Mouse (Mus musculus): ENCODE measurements at regions not wholly inside any gene's neighbourhood (a gene's known extent, or its start where the extent isn't known, plus 50 kb on each side); places are given as distances from the start of the nearest gene placed in this dataset.

DNA sequence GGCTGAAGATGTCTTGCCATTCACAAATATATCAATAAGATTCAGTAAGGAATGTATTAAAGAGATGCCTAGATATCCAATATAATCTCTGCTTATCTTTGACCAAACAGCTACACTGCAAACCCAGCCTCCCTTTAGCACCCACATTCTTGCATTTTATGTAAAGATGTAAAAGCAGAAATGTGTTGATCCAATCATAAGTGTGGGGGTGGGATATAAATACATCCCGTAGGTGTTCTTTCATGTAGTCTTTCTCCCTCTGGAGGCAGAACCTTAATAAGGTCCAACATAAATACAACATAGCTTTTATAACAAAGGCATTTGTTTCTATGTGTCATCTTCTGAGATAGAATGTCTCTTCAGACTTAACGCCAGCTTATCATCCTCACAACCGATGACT lies 637.1 kb upstream of the Flrt2 start:
- DNase-seq (ENCODE audit: inconsistent ontology term): no peak

GRCm38 (mm10) chr12:95056926-95057325 lies 635.1 kb upstream of the Flrt2 start:
- no peak for DNase-seq (ENCODE audit: inconsistent ontology term)

- no peak for DNase-seq (ENCODE audit: inconsistent ontology term)
These were observed 632.6 kb upstream of the Flrt2 start for GRCm38 (mm10) chr12:95059396-95059795.

GRCm38 (mm10) chr12:95072307-95072706 lies 619.7 kb upstream of the Flrt2 start:
- no peak for DNase-seq (ENCODE audit: inconsistent ontology term)

GRCm38 (mm10) chr12:95119223-95119952 lies 572.6 kb upstream of the Flrt2 start:
- DNase-seq (ENCODE audit: inconsistent ontology term): no peak

- no peak for DNase-seq (ENCODE audit: inconsistent ontology term)
These were observed 559.2 kb upstream of the Flrt2 start for GRCm38 (mm10) chr12:95132804-95133203.

DNA sequence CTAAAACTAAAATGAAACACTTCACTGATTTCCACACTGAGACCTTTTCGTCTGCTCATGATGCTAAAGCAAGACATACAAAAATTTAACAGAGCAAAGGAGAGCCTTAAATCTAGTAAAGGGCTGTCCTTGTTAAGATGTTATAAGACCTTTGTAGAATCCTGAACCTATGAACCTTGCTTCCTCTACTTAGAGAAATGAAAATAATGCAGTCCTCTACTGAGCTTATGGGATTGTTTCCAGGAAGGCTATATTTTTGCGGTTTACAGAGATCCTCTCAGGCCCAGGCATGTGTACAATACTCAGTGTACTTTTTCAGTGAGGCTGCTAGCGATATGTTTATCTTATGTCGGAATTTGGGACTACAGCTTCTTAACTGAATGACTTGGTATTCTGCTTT lies 558.5 kb upstream of the Flrt2 start:
- DNase-seq (ENCODE audit: inconsistent ontology term): no peak

- DNase-seq (ENCODE audit: inconsistent ontology term): no peak
These were observed 553.9 kb upstream of the Flrt2 start for GRCm38 (mm10) chr12:95138167-95138566.

GRCm38 (mm10) chr12:95171051-95171450 lies 521.0 kb upstream of the Flrt2 start:
- no peak for DNase-seq (ENCODE audit: inconsistent ontology term)

DNA sequence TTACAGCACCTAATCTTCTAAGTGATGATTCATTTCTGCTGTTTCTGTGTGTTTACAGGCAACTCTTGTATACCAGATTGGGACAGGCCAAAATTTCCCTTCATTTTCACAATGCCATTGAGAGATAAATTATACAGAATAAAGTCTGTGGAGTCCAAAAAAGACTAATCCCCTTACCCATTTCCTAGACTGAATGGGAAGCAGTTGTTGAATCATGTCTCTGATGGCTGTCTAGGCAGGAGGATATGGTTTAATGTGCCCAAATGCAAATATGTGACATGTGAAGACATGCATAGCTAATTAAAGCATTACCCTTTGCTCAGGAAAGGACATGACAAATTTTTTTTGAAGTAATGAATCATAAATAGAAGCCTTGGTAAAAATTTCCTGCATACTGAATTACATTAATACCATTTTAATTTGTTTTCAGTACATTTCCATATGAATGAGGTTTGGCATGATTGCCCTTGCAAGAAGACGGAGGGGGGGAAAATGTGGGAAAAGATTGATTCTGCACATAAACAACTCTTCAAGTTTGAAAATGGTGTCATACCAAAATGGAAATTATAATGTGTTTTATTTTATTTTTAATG lies 518.1 kb upstream of the Flrt2 start:
- DNase-seq (ENCODE audit: inconsistent ontology term): no peak

GRCm38 (mm10) chr12:95202486-95202885 lies 489.5 kb upstream of the Flrt2 start:
- no peak for DNase-seq (ENCODE audit: inconsistent ontology term)

- DNase-seq (ENCODE audit: inconsistent ontology term): no peak
These were observed 486.9 kb upstream of the Flrt2 start for GRCm38 (mm10) chr12:95205081-95205480.

DNA sequence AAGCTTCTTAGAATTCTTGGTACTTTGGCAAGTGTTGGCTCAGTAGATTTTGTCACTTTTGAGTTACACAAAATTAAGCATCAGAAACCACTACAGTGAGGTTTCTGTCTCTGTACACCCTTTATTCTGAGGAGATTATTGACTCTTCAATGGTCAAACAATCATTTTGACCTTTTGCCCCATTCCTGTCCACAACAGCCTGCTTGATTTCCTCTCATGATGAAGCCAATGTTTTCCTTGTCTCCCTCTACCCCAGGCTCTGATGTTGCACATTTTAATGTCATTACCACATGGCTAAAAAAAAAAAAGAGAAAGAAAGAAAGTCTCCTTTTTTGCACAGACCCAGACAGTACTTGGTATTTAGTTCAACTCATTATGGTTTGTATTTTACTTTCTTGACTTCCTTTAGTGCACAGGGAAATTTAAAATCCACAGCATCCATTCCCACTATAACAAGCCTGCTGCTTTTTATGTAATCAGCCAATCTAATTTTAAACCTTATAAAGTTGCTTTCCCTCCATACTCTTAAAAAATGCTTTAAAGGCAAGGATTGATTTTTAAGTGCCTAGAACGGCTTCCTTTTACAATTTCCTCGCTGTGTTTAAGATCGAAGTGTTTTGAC lies 452.8 kb upstream of the Flrt2 start:
- peak; percentile 16 for DNase-seq (ENCODE audit: inconsistent ontology term)

DNA sequence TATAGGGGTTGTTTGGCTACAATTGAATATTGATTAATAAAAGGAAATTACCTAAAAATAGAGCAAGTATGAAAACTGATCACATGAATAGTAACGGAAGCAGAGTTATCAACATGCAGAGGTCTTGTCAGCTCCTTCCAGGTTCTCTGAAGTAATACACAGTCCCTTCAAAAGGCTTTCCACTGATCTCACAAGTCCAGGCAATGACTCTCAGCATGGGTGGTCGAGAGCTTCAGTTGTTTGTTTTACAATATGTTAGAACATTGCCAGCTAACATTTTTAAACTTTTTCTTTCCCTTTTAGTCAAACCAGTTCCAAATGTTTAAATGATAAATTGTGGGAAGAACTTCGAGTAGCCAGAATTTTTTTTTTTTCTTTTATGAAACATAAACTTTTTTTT lies 424.8 kb upstream of the Flrt2 start:
- DNase-seq (ENCODE audit: inconsistent ontology term): no peak

- DNase-seq (ENCODE audit: inconsistent ontology term): no peak
These were observed 386.6 kb upstream of the Flrt2 start for GRCm38 (mm10) chr12:95305386-95305785.

DNA sequence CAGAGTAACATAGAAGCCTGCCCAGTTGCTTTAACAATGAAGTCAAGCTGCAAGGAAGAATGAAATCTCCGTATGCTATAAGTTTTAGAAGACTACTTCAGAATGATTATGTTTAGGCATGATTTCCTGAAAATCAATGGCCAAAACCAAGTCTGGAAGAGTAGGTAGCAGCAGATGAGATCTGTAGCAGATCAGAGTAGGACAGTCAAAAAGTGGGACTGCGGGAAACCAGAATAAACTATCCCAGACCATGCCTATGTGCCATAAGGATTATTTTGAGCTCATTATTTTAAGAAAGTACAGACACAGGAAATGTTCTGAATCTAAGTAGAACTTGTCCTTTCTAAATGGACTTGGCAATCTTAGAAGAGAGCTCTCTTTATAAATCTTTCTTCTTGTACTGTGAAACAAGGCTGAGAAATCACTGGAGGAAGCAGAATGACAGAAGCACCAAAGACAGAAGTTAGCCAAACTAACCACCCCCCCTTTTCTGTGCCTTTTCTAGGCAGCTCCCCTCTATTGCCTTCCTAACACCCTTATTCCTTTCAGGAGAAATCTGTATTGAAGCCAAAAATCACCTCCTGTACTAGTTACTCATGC lies 376.8 kb upstream of the Flrt2 start:
- no peak for DNase-seq (ENCODE audit: inconsistent ontology term)

- DNase-seq (ENCODE audit: inconsistent ontology term): peak; percentile 90
These were observed 375.2 kb upstream of the Flrt2 start for GRCm38 (mm10) chr12:95316820-95317219.

DNA sequence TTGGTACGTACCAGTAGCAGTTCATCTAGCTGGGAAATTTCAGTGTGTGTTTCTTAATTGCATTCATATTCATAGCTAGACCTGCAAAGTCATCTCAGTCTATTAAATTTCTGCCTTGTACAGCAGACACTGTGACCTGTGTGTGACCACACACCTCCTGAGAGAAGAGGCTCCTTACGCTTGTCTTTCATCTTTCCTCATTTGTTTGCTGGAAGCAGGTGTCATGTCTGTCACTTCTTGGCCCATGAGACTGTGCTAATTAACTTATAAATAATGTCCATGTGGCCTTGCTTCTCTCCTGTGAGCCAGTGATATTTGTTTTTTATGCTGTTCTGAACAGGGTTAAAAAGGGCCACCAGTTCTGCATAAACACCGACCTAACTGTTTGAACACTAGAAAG lies 370.3 kb upstream of the Flrt2 start:
- no peak for DNase-seq (ENCODE audit: inconsistent ontology term)

GRCm38 (mm10) chr12:95329666-95330065 lies 362.4 kb upstream of the Flrt2 start:
- peak; percentile 65 for DNase-seq (ENCODE audit: inconsistent ontology term)

GRCm38 (mm10) chr12:95347786-95348185 lies 344.2 kb upstream of the Flrt2 start:
- DNase-seq (ENCODE audit: inconsistent ontology term): no peak

- DNase-seq (ENCODE audit: inconsistent ontology term): peak; percentile 73
These were observed 336.9 kb upstream of the Flrt2 start for GRCm38 (mm10) chr12:95355151-95355550.

GRCm38 (mm10) chr12:95384248-95384964 lies 307.6 kb upstream of the Flrt2 start:
- peak; percentile 5 for DNase-seq (ENCODE audit: inconsistent ontology term)
